Comparison of ENCODE assay signal across 8 mouse cellular contexts in the genomic region with DNA sequence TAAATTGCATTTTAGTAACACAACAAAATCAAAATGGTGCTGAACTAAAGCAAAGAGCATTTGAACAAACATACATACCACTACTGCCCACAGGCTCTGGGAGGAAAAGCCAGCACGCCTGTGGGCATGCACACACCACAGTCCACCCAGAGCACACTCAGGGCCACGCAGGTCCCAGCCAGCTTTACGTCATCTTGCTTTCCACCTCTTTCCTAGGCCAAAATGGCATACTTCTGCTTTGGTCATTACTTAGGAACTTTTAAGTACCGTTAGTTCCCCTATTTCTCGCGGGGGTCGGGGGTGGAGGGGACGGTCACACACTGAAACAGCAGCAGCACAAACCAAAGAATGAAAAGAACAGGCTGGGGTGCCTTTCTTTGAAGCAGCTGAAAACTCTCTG.
DNase-seq lines count a peak whose midpoint lies in the region; ATAC-seq and TF ChIP-seq lines count a peak whose summit lies in the region.

No protein-coding gene starts in this region.

- peak overlapping the region; percentile 2; the same call in 1 of the 2 replicates for H3K9ac ChIP-seq in forebrain, postnatal 0 days
- H3K9ac ChIP-seq in neural tube, embryonic 13.5 days, result peak overlapping the region; percentile 59

- peak overlapping the region; percentile 68 for H3K27ac ChIP-seq in forebrain, postnatal 0 days (ENCODE audit: low read depth, low read length)
- H3K27ac ChIP-seq in limb, embryonic 10.5 days, result peak overlapping the region; percentile 93
- H3K27ac ChIP-seq in neural tube, embryonic 13.5 days (replicated peaks), result peak overlapping the region; percentile 95

- 0 out of 2 replicates have a peak, but pooled peaks cover 3% of the 10 kb centered on the region for H3K36me3 ChIP-seq in forebrain, postnatal 0 days (ENCODE audit: insufficient read depth)
- peaks cover 6% of the 10 kb centered on the region for H3K36me3 ChIP-seq in limb, embryonic 10.5 days
- no peaks in the 10 kb centered on the region for H3K36me3 ChIP-seq in neural tube, embryonic 13.5 days

- no peak for TF ChIP-seq CTCF in forebrain, postnatal 0 days (IDR thresholded peaks at IDR 0.05; ENCODE audit: low read depth)

- no peaks in the 10 kb centered on the region for H3K9me3 ChIP-seq in forebrain, postnatal 0 days (ENCODE audit: low read length)
- no peaks in the 10 kb centered on the region for H3K9me3 ChIP-seq in limb, embryonic 10.5 days (replicated peaks)
- H3K9me3 ChIP-seq in neural tube, embryonic 13.5 days, result no peaks in the 10 kb centered on the region

- H3K4me2 ChIP-seq in forebrain, postnatal 0 days (ENCODE audit: low read depth), result no peak overlapping the region
- peak overlapping the region; percentile 44 for H3K4me2 ChIP-seq in neural tube, embryonic 13.5 days

- H3K4me1 ChIP-seq in forebrain, postnatal 0 days (ENCODE audit: insufficient read depth), result peaks cover 63% of the 10 kb centered on the region
- H3K4me1 ChIP-seq in limb, embryonic 10.5 days, result peaks cover 100% of the 10 kb centered on the region
- H3K4me1 ChIP-seq in neural tube, embryonic 13.5 days (replicated peaks), result peaks cover 100% of the 10 kb centered on the region

- WGBS in forebrain, postnatal 0 days, result 12% methylated on average over 8 of the region's 8 CpGs
- WGBS in limb, embryonic 10.5 days, result 42% methylated on average over 8 of the region's 8 CpGs
- 26% methylated on average over 8 of the region's 8 CpGs for WGBS in neural tube, embryonic 13.5 days

- no peak overlapping the region for H3K4me3 ChIP-seq in forebrain, postnatal 0 days (ENCODE audit: low read depth, low read length)
- H3K4me3 ChIP-seq in limb, embryonic 10.5 days, result peak overlapping the region; percentile 71
- no peak overlapping the region for H3K4me3 ChIP-seq in neural tube, embryonic 13.5 days

- ATAC-seq in forebrain, postnatal 0 days, result no peak
- no peak for ATAC-seq in neural tube, embryonic 13.5 days (ENCODE audit: low read depth)

- H3K27me3 ChIP-seq in forebrain, postnatal 0 days (ENCODE audit: insufficient read depth, low read length), result no peaks in the 10 kb centered on the region
- no peaks in the 10 kb centered on the region for H3K27me3 ChIP-seq in limb, embryonic 10.5 days (ENCODE audit: low read depth, poor library complexity, severe bottlenecking)
- no peaks in the 10 kb centered on the region for H3K27me3 ChIP-seq in neural tube, embryonic 13.5 days

- DNase-seq in lung, postnatal 36 days, result peak; percentile 47
- no peak for DNase-seq in lung, postnatal 4 days
- DNase-seq in forebrain, postnatal 0 days, result no peak
- DNase-seq in limb, embryonic 10.5 days (ENCODE audit: low spot score), result no peak
- no peak for DNase-seq in gastrocnemius, postnatal 25 days
- no peak for DNase-seq in cerebellum, adult 9-11 months
- DNase-seq in right cerebral cortex, adult 18-20 months, result no peak
